Mouse (Mus musculus): Measurements from ENCODE around the gene Hpdl.

- no peak for TF ChIP-seq GATA1 (IDR thresholded peaks at IDR 0.05; ENCODE audit: borderline replicate concordance, low read length)
- TF ChIP-seq CTCF (IDR thresholded peaks at IDR 0.05; ENCODE audit: low read depth, low read length), result peak; percentile 30; the same call in 1 of the 2 replicates
These were observed 32.6 kb downstream of the Hpdl start for GRCm38 (mm10) chr4:116788956-116789355.

All from G1E (cell line).